Mouse (Mus musculus) MEL (cell line): Measurements from ENCODE around the gene Tph2. TPM values are rescaled to one million over a fixed set of nuclear protein-coding genes. Genes with fewer than 3 reads are reported as not detected.
A peak's percentile ranks its signal among the peaks of the same experiment; 100 is the strongest.

Experiments used
- DNase-seq: peaks from one replicate; pipeline ENCODE4 v3.0.0; 2011; ENCODE audit warnings: low read depth, low spot score
- H3K27ac ChIP-seq: 2 replicates; pipeline ENCODE4 v1.5.1; 2012; ENCODE audit warnings: low read depth, mild to moderate bottlenecking, control low read depth, low read length, moderate library complexity; ENCODE audit not compliant: control insufficient read depth
- H3K27me3 ChIP-seq, 2 experiments: fragments of 150-350 bp in 1 of 2; sonication (generic) in 1 of 2; 2 replicates each; pipeline ENCODE4 v1.6.1; 2012; ENCODE audit warnings: low read length in 2 of 2, mild to moderate bottlenecking in 2 of 2, improper control_type of control experiment in 1 of 2, moderate library complexity in 1 of 2; ENCODE audit not compliant: insufficient read depth in 2 of 2, control insufficient read depth in 1 of 2
- H3K36me3 ChIP-seq, 2 experiments: 2 replicates each; pipeline ENCODE4 v1.6.1; 2012 to 2014; ENCODE audit warnings: low read length in 2 of 2, improper control_type of control experiment in 1 of 2, inconsistent platforms in 1 of 2, mild to moderate bottlenecking in 1 of 2; ENCODE audit not compliant: insufficient read depth in 2 of 2, control insufficient read depth in 1 of 2
- H3K4me1 ChIP-seq, 2 experiments: fragments of 150-350 bp in 1 of 2; sonication (generic) in 1 of 2; 2 replicates each; pipeline ENCODE4 v1.6.1; 2012; ENCODE audit warnings: low read length in 2 of 2, improper control_type of control experiment in 1 of 2, mild to moderate bottlenecking in 1 of 2; ENCODE audit not compliant: insufficient read depth in 2 of 2, control insufficient read depth in 1 of 2
- H3K4me3 ChIP-seq, 2 experiments: fragments of 150-350 bp in 1 of 2; sonication (generic) in 1 of 2; 2 replicates each; pipeline ENCODE4 v1.5.1; 2012; ENCODE audit warnings: low read depth in 2 of 2, low read length in 2 of 2, mild to moderate bottlenecking in 2 of 2, moderate library complexity in 2 of 2, control low read depth in 1 of 2, improper control_type of control experiment in 1 of 2; ENCODE audit not compliant: control insufficient read depth in 1 of 2, insufficient read depth in 1 of 2
- H3K79me2 ChIP-seq: 2 replicates; pipeline ENCODE4 v1.6.1; 2012; ENCODE audit warnings: mild to moderate bottlenecking, low read length, moderate library complexity; ENCODE audit not compliant: control insufficient read depth, poor library complexity, insufficient read depth
- H3K9ac ChIP-seq: 2 replicates; pipeline ENCODE4 v1.6.1; 2012; ENCODE audit warnings: low read depth, mild to moderate bottlenecking, control low read depth, low read length, moderate library complexity; ENCODE audit not compliant: control insufficient read depth, poor library complexity, severe bottlenecking
- H3K9me3 ChIP-seq: fragments of 150-350 bp; sonication (generic); replicated peaks from 2 replicates; pipeline ENCODE4 v1.6.1; 2012; ENCODE audit warnings: mild to moderate bottlenecking, low read length, improper control_type of control experiment, moderate library complexity; ENCODE audit not compliant: insufficient read depth
- BHLHE40 ChIP-seq: IDR thresholded peaks from 2 replicates; pipeline ENCODE4 v1.6.1; 2012; ENCODE audit warnings: low read depth, mild to moderate bottlenecking, inconsistent platforms, low read length, improper control_type of control experiment, borderline replicate concordance
- CHD2 ChIP-seq: IDR thresholded peaks from 2 replicates; pipeline ENCODE4 v1.6.1; 2011; ENCODE audit warnings: low read length, improper control_type of control experiment
- CTCF ChIP-seq, 3 experiments: IDR thresholded peaks in 2 of 3; conservative IDR thresholded peaks in 1 of 3; 2 replicates each; pipeline ENCODE4 v1.5.1; 2011 to 2012; ENCODE audit warnings: low read length in 3 of 3, low read depth in 2 of 3, mild to moderate bottlenecking in 2 of 3, improper control_type of control experiment in 1 of 3, inconsistent platforms in 1 of 3, mixed read lengths in 1 of 3, moderate library complexity in 1 of 3; ENCODE audit not compliant: control insufficient read depth in 1 of 3, insufficient read depth in 1 of 3, poor library complexity in 1 of 3, severe bottlenecking in 1 of 3
- EP300 ChIP-seq, 2 experiments: IDR thresholded peaks; 2 replicates each; pipeline ENCODE4 v1.6.1; 2011; ENCODE audit warnings: improper control_type of control experiment in 2 of 2, low read length in 2 of 2, low read depth in 1 of 2, mild to moderate bottlenecking in 1 of 2
- GABPA ChIP-seq: IDR thresholded peaks from 2 replicates; pipeline ENCODE4 v1.6.1; 2012; ENCODE audit warnings: low read depth, mild to moderate bottlenecking, inconsistent platforms, low read length, improper control_type of control experiment, moderate library complexity
- KAT2A ChIP-seq: conservative IDR thresholded peaks from 2 replicates; pipeline ENCODE4 v1.6.1; 2012; ENCODE audit warnings: low read depth, low read length, improper control_type of control experiment, inconsistent platforms
- MYB ChIP-seq: IDR thresholded peaks from 2 replicates; pipeline ENCODE4 v1.6.1; 2011; ENCODE audit warnings: mild to moderate bottlenecking, low read depth, low read length, improper control_type of control experiment
- MYC ChIP-seq: IDR thresholded peaks from 2 replicates; pipeline ENCODE4 v1.6.1; 2011; ENCODE audit warnings: low read depth, mild to moderate bottlenecking, low read length, improper control_type of control experiment, moderate library complexity
- POLR2AphosphoS5 ChIP-seq: IDR thresholded peaks from 2 replicates; pipeline ENCODE4 v1.6.1; 2012; ENCODE audit warnings: low read depth, borderline replicate concordance, mild to moderate bottlenecking, inconsistent platforms, low read length, moderate library complexity, mixed read lengths
- RCOR1 ChIP-seq: IDR thresholded peaks from 2 replicates; pipeline ENCODE4 v1.6.1; 2012; ENCODE audit warnings: low read depth, mild to moderate bottlenecking, inconsistent platforms, low read length, improper control_type of control experiment
- USF2 ChIP-seq, 2 experiments: IDR thresholded peaks; 2 replicates each; pipeline ENCODE4 v1.6.1; 2011 to 2012; ENCODE audit warnings: improper control_type of control experiment in 2 of 2, low read length in 2 of 2, borderline replicate concordance in 1 of 2, inconsistent platforms in 1 of 2, low read depth in 1 of 2, mild to moderate bottlenecking in 1 of 2; ENCODE audit not compliant: insufficient read depth in 1 of 2
- ZMIZ1 ChIP-seq: IDR thresholded peaks from 2 replicates; pipeline ENCODE4 v1.6.1; 2012; ENCODE audit warnings: low read depth, mild to moderate bottlenecking, inconsistent platforms, low read length, improper control_type of control experiment, moderate library complexity
- ZNF384 ChIP-seq: IDR thresholded peaks from 2 replicates; pipeline ENCODE4 v1.6.1; 2012; ENCODE audit warnings: low read depth, mild to moderate bottlenecking, inconsistent platforms, low read length, improper control_type of control experiment
- polyA plus RNA-seq, 2 experiments: library from polyadenylated mRNA; stranded (reverse) in 1 of 2; unstranded in 1 of 2; fragments of >175 nt in 1 of 2; fragments of >200 nt in 1 of 2; gene quantifications; 2 replicates each; pipeline versions ENCODE4 v1.2.1 to v1.2.4; 2012; ENCODE audit warnings: low replicate concordance in 2 of 2, low read depth in 1 of 2; ENCODE audit not compliant: insufficient read length in 2 of 2, insufficient read depth in 1 of 2, missing spikeins in 1 of 2
- total RNA-seq: library from RNA; depleted of rRNA; stranded (reverse); fragments of 300-350 nt; gene quantifications from 2 replicates; pipeline ENCODE4 v1.2.3, GENCODE M21; 2012

The Tph2 gene
- total and polyA plus RNA-seq, 3 experiments: not detected

DNA sequence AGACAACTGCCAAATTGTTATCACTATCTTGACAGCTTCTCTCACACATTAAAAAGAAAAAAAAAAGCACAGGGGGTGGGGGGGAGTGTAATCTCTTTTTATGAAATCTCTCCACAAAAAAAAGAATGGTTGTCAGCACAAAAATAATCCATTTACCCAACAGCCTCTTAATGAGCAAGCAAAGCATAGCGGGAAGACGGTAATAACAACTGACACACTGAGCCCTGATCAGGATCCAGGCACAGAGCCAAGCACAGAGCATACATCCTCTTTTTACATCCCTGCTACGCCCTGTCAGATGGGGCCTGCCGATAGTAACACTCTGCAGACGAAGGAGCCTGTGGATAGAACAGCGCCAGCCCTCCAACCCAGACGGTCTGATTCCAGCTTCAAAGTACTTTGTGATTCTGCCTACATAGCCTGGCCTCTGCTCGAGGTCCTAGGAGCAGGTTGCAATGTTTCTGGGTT lies 13.4 kb downstream of the Tph2 start (continued):
- TF ChIP-seq ZMIZ1: no peak
- TF ChIP-seq BHLHE40: no peak
- no peak for TF ChIP-seq GABPA
- TF ChIP-seq EP300 (IDR thresholded peaks at IDR 0.05; ENCODE audit: low read depth in 1 of 2, low read length in 2 of 2): peak; percentile 82
- TF ChIP-seq ZNF384: peak; percentile 95
- no peak for TF ChIP-seq USF2 (IDR thresholded peaks at IDR 0.05; ENCODE audit: borderline replicate concordance in 1 of 2, insufficient read depth in 1 of 2, low read depth in 1 of 2, low read length in 2 of 2)
- peak; percentile 65; the same call in 1 of the 2 replicates for TF ChIP-seq MYB
- TF ChIP-seq KAT2A: no peak

DNA sequence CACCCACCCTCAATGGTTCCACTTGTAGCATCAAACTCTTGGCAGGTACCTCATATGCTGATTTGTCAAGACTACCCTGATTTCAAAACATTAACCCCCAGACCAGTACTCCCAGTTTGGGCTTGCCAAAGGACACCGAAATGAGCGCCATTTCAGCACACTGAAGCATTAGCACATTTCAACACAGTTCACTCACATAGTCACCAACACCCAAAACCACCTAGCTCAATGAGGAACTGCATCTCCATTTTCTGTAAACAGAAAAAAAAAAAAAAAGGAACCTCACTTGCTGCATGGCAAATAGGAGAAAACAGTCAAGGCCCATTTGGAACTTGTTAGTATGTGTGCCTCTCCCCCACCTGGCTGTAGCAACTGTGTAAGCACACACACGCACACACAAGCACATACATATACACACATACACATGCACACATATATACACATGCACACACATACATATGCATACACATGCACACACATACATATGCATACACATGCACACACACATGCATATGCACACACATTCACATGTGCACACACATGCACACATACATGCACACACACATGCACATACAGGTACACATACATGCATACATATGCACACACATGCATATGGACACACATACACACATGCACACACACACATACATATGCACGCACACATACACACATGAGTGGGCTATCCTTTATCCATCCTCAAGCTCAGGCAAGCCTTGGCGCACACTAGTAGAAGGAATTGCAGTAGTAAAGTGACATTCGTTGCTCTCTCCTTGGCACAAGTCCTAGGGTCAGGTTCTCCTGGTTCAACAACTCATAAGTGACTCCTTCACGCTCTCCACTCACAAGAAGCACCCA lies 14.1 kb downstream of the Tph2 start:
- no peaks in the 10 kb centered on the region for H3K9me3 ChIP-seq
- H3K79me2 ChIP-seq: no peaks in the 10 kb centered on the region
- no peaks in the 10 kb centered on the region for H3K27me3 ChIP-seq
- peaks cover 0 to 12% of the 10 kb centered on the region in 2 experiments; a peak in 2 of 4 replicates for H3K36me3 ChIP-seq
- H3K27ac ChIP-seq: peak overlapping the region; percentile 42
- no peak for TF ChIP-seq CTCF (IDR thresholded peaks at IDR 0.05 in 2 of 3, conservative IDR thresholded peaks at IDR 0.05 in 1 of 3; ENCODE audit: control insufficient read depth in 1 of 3, insufficient read depth in 1 of 3, low read depth in 2 of 3, low read length in 3 of 3, poor library complexity in 1 of 3, severe bottlenecking in 1 of 3)
- TF ChIP-seq MYC: 0 out of 2 replicates have a peak, but pooled peaks have one; percentile 56
- peak in 1 of 2 experiments; percentile 34; a peak in 3 of 4 replicates for TF ChIP-seq EP300 (IDR thresholded peaks at IDR 0.05; ENCODE audit: low read depth in 1 of 2, low read length in 2 of 2)
- TF ChIP-seq POLR2AphosphoS5: peak; percentile 95; the same call in 1 of the 2 replicates
- TF ChIP-seq RCOR1: no peak
- TF ChIP-seq ZNF384: peak; percentile 97
- peaks cover 0 to 25% of the 10 kb centered on the region in 2 experiments; a peak in 3 of 4 replicates for H3K4me1 ChIP-seq
- H3K9ac ChIP-seq: no peak overlapping the region
- no peak overlapping the region for H3K4me3 ChIP-seq
- peak; percentile 78 for DNase-seq

DNA sequence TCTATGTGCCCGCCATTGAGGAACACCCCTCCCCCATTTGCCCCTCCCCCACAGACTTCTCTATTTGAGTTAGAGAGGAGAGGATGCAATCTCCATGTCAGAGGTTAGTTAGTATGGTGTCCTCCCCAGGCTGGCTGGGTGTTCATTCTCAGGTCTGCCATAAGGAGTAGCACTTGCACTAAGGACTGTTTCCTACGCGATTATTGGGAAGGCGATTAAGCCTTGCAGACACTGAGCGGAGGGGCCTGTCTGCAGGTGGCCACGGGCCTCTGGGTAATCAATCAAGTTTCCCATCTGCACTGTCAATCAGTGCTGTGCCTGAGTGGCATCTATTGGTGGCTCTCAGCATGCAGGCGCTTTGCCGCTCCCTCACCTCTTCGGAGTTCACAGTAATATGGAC lies 15.4 kb downstream of the Tph2 start:
- H3K79me2 ChIP-seq: no peaks in the 10 kb centered on the region
- no peak overlapping the region for H3K4me3 ChIP-seq
- no peaks in the 10 kb centered on the region for H3K27me3 ChIP-seq
- H3K36me3 ChIP-seq: peaks cover 0 to 12% of the 10 kb centered on the region in 2 experiments; a peak in 2 of 4 replicates
- DNase-seq: peak; percentile 17
- peaks cover 0 to 25% of the 10 kb centered on the region in 2 experiments; a peak in 3 of 4 replicates for H3K4me1 ChIP-seq
- no peak overlapping the region for H3K27ac ChIP-seq
- no peaks in the 10 kb centered on the region for H3K9me3 ChIP-seq
- TF ChIP-seq GABPA (no peak), CHD2 (peak; percentile 34)
- H3K9ac ChIP-seq: no peak overlapping the region
